Mouse (Mus musculus) urinary bladder, postnatal 14 days (tissue): ENCODE data around the gene Ulk4.
"Not testable (repeated sequence)": the region's sequence is repeated elsewhere in the genome, so short reads cannot be mapped to it uniquely, and the experiment has no call there.

Experiments
- DNase-seq: peaks from one replicate; pipeline ENCODE4 v3.0.0; 2021; ENCODE audit warnings: low spot score

Gene Ulk4

GRCm38 (mm10) chr9:121062671-121063070, 214.3 kb downstream of the Ulk4 start:
- DNase-seq: no peak

DNA sequence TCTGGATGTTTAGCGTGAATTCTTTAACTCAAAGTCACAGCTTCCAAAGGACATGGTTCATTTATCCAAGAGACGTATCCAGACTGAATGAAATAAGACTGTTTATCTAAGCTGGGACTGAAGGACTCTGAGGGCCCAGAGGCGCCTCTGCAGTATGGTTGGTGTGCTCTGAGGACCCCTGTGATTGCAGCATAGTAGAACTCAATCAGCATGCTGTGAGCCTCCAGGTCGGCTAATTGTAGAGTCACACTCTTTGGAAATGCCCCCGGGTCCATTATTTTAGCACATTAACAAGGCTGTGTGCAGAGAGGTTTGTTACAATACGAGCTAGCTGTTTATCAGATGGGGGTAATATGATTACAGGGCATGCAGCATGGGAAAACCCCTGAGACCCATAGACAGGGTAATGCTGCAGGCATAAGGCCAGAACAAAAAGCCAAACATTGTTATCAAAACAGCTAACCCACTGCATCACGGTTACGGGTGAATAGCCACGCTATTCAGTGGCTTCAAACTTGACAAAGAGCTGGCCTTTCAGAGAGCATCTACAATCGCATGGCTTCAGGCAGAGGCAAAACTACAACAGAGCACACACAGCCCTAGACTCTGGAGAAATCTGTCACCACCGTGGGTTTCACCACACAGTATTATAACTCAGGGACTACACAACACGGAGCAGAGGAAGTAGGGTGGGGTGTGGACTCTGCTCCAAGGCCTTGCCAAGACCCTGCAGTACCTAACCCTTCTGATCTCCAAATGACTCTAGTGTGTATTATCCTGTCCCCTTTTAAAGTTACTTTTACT, 215.0 kb downstream of the Ulk4 start:
- no peak for DNase-seq

GRCm38 (mm10) chr9:121060331-121060730, 216.7 kb downstream of the Ulk4 start:
- no peak for DNase-seq

- no peak for DNase-seq
Measured at GRCm38 (mm10) chr9:121059286-121059685, 217.7 kb downstream of the Ulk4 start.

DNA sequence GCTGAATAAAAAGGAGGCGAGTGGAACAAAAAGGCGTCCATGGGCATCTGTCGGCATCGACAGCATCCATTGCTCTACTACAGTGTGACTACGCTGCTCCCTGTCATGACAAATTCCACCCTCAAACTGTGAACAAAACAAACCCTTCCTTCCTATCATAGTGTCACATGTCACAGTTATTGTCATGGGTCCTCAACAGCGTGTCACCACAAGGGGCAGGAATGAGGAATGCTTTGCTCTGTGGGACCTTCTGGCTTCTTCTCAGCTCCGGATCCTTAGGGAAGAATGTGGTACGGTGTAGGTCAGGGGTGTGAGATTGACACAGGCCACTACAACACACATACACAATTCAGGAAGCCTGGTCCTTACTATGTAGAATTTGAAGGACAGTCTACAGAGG, 218.5 kb downstream of the Ulk4 start:
- no peak for DNase-seq

DNA sequence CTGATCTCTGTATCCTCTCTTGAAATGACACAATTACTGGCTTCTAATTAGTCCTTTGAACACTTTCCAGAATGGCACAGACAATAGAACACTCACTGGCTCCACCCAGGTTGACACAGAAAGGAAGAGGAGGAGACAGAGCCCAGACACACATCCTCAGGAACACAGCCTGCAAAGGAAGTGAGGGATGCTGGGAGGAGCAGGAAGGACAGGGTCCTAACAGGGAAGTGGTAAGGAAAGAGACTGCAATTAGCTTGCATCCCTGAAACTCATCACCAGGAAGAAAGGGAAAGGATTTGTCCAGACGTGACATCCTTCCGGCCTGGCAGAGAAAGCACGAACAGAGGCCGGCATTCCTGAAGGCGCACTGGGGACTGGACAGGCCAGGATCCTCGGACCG, 218.9 kb downstream of the Ulk4 start:
- no peak for DNase-seq

DNA sequence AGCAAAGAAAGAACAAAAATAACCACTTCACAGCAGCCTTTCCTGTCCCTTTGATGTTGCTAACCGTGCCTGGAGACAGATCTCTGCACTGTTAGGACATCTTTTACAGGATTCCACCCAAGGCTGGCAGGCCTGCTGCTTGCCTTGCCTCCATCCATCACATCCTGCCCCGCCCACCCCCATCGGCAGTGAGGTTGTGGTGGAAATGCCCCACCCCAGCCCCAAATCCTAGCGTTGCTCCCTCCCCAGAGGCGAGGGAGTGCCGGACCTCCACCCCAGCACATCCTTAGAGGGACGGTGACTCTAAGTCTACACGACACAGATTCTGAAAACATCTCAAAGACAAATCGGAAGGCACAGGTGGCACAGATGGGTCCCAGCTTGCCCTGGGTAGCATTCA, 219.6 kb downstream of the Ulk4 start:
- no peak for DNase-seq

DNA sequence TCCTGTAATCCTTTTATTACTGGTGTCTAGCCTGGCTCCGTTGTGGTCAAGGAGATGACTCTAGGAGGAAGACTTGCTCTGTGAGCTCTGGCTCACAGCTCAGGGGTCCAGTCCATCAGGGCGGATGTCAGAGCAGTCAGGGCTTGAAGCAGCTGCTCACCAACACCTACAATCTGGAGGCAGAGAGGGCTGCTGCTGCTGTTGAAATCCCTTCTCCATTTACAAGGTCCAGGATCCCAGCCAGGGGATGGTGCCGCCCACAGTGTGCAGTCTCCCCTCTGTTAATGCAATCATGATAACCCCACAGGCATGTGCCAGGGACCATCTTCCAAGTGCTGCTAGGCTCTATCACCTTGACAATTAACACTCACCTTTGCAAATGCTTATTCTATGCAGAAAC, 220.5 kb downstream of the Ulk4 start:
- DNase-seq: no peak

GRCm38 (mm10) chr9:121056036-121056435, 221.0 kb downstream of the Ulk4 start:
- DNase-seq: no peak

DNA sequence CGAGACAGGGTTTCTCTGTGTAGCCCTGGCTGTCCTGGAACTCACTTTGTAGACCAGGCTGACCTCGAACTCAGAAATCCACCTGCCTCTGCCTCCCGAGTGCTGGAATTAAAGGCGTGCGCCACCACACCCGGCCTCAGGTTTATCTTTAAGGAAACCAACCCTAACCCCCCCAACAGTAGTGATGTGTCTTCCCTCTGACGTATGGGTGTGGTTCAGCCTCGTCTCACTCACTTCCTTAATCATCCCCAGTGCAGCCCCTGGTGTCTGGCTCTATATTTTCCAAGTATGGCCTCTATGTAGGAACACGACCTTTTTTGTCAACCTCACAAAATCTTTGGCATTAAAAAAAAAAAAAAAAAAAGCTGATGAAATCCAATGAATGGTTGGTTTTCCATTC, 231.3 kb downstream of the Ulk4 start:
- DNase-seq: not testable (repeated sequence)

- no peak for DNase-seq
Measured at GRCm38 (mm10) chr9:121044471-121045206, 232.4 kb downstream of the Ulk4 start.

DNA sequence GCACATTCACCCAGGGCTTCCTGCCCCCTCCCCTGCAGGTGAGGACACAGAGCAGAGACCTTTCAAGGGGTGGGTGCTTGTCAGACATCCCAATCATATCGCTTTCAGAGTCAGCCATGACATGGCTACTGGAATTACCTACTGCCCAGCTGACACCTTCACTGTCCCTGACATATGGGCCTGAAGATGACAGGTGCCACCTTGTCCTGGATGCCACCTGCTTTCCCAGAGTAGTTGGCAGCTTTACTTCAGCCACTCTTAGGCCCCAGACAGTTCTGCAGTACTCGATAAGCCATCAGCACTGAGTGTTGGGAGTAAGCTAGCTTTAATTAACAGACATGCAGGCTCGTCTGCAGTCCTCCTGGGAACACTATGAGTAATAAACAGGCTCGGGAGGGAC, 234.0 kb downstream of the Ulk4 start:
- DNase-seq: no peak

- DNase-seq: no peak
Measured at GRCm38 (mm10) chr9:121038396-121038795, 238.6 kb downstream of the Ulk4 start.

- no peak for DNase-seq
Measured at GRCm38 (mm10) chr9:121037975-121038374, 239.0 kb downstream of the Ulk4 start.

GRCm38 (mm10) chr9:121035296-121035695, 241.7 kb downstream of the Ulk4 start:
- no peak for DNase-seq

DNA sequence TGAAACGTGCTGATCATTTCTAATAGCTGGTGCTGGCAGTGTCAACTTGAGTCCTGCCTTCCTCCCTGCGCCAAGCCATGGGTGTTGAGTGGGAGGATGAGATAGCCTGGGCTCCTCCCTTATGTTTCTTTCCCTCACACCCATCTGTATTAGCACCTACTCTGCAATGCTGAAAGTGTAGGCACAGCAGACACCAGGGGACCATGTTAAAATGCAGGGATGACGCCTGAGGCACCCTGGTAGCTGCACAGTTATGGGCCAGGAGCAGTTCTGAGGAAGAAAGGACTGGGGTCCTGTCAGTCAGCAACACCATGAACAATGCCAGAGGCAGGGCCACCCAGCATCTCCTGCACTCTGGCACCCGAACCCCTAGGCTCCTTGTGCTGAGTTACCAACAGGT, 243.4 kb downstream of the Ulk4 start:
- no peak for DNase-seq

- no peak for DNase-seq
Measured at GRCm38 (mm10) chr9:121032322-121032964, 244.6 kb downstream of the Ulk4 start.

- no peak for DNase-seq
Measured at GRCm38 (mm10) chr9:121030949-121031348, 246.0 kb downstream of the Ulk4 start.

- no peak for DNase-seq
Measured at GRCm38 (mm10) chr9:121029786-121030185, 247.2 kb downstream of the Ulk4 start.

DNA sequence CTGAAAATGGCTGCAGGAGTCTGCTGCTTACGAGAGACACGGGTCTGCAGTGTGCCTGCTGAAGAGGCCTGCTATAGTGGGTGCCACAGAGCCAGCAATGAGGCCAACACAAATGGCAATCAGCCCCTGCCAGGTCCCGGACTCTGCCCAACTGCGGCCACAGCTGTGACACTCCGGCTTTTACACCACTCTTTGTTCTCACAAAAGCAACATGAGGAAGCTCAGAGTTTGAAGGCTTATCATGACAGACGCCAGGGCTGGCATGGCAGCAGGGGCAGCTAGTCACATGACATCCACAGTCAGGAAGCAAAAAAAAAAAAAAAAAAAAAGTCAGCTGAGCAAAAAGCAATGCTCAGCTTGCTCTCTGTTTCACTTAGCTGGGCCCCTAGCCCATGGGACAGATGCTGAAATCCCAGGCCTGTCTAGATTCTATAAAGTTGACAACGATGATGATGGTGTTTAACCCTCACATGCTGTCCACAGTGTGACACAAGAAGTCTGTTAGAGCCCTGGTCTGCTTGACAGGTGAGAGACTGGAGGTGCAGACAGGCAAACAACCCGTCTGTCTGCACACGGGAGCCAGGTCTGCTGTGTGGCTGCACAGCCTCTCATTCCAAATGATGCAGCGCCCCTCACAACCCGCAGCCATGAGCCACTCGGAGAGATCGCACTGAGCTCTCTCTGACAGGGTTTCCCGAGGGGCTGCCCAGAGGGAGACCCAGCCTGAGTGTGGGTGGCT, 253.3 kb downstream of the Ulk4 start:
- DNase-seq: no peak

- no peak for DNase-seq
Measured at GRCm38 (mm10) chr9:121020360-121020759, 256.6 kb downstream of the Ulk4 start.

DNA sequence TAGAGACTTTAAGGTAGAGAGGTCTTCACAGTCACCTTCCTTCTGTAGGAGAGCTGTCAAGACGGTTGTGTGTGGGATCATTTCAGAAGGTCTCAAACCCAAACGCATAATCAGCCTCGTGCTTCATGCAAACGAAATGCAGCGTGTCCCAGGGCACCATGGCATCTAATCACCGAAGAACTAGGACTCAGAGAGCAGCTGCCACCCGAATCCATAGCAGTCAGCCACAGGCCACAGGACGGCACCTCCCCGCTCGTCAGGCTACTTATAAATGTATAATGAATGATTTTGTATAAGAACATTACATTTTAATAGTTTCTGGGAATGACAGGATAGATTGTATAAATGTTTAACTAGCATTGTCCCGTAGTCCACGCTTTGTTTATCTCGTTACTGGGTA, 257.1 kb downstream of the Ulk4 start:
- no peak for DNase-seq
